Mouse (Mus musculus) kidney, embryonic 14.5 days (tissue): ENCODE data around the gene Gm11555. TPM values are rescaled to one million over a fixed set of nuclear protein-coding genes. Genes with fewer than 3 reads are reported as not detected.
"Not testable (repeated sequence)": the region's sequence is repeated elsewhere in the genome, so short reads cannot be mapped to it uniquely, and the experiment has no call there.

Experiments
- ATAC-seq: fragments of 200-750 bp; cut with Nextera tagmentation; 2 replicates; pipeline ENCODE4 v1.8.0; 2017; ENCODE audit warnings: moderate number of reproducible peaks, mild to moderate bottlenecking, moderate TSS enrichment, moderate library complexity; ENCODE audit not compliant: low FRiP score, low TSS enrichment
- H3K27ac ChIP-seq: fragments of 300-500 bp; sonication (generic); 2 replicates; pipeline ENCODE4 v1.5.1; 2014; ENCODE audit warnings: low read depth, mild to moderate bottlenecking, low read length, moderate library complexity, mixed read lengths
- H3K27me3 ChIP-seq: fragments of 300-500 bp; sonication (generic); 2 replicates; pipeline ENCODE4 v1.6.1; 2014; ENCODE audit warnings: mild to moderate bottlenecking, low read length; ENCODE audit not compliant: control insufficient read depth, insufficient read depth
- H3K36me3 ChIP-seq: fragments of 300-500 bp; sonication (generic); 2 replicates; pipeline ENCODE4 v1.6.1; 2014; ENCODE audit warnings: low read length, mixed read lengths; ENCODE audit not compliant: control insufficient read depth, insufficient read depth
- H3K4me1 ChIP-seq: fragments of 300-500 bp; sonication (generic); 2 replicates; pipeline ENCODE4 v1.6.1; 2014; ENCODE audit warnings: low read length, mixed read lengths; ENCODE audit not compliant: control insufficient read depth, insufficient read depth
- H3K4me2 ChIP-seq: fragments of 300-500 bp; sonication (generic); replicated peaks from 2 replicates; pipeline ENCODE4 v1.6.1; 2014; ENCODE audit warnings: low read depth, mild to moderate bottlenecking, low read length
- H3K4me3 ChIP-seq: fragments of 300-500 bp; sonication (generic); 2 replicates; pipeline ENCODE4 v1.5.1; 2014; ENCODE audit warnings: mild to moderate bottlenecking, low read length
- H3K9ac ChIP-seq: fragments of 300-500 bp; sonication (generic); 2 replicates; pipeline ENCODE4 v1.6.1; 2014; ENCODE audit warnings: low read depth, mild to moderate bottlenecking, low read length, moderate library complexity
- H3K9me3 ChIP-seq: fragments of 300-500 bp; sonication (generic); 2 replicates; pipeline ENCODE4 v1.6.1; 2016; ENCODE audit warnings: low read length; ENCODE audit not compliant: control insufficient read depth
- WGBS: fragments of 180-500 bp; shearing (Covaris S2); extraction: QIAGEN DNeasy Blood & Tissue Kit; methylation state at CpG from one replicate; pipeline ENCODE4 v1.1.7; 2014; 5-methylcytosine and 5-hydroxymethylcytosine counted together
- polyA plus RNA-seq: library from polyadenylated mRNA; unstranded; fragments of >200 nt; fragmentation: Nextera tagmentation; extraction: Ambion mirVana; gene quantifications from 2 replicates; pipeline ENCODE4 v1.2.1, GENCODE M21; 2014

Gene Gm11555
- polyA plus RNA-seq, 1 experiment from 2014 or later: not detected

DNA sequence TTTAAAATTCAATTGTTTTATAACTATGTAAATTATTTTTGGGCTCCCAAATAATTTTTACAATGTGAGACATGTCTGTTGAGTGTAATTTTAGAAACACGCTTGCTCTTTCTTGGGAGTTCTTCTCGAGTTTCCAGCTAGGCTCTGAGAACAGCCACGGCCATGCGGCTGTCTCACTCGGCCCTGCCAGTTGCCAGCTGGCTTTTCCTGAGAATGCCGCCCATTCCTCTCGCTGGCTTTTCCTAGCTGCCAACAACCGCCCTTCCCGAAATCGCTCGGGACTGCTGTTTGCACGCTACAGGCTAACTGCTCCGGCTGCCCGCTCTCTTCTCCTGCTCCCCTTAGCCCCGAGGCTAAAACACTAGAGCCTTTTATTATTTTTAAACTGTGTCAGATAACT, 3.6 kb downstream of the Gm11555 start:
- Histone ChIP-seq H3K9ac (no peak overlapping the region), H3K9me3 (no peaks in the 10 kb centered on the region), H3K36me3 (no peaks in the 10 kb centered on the region), H3K4me3 (no peak overlapping the region), H3K27ac (no peak overlapping the region), H3K27me3 (no peaks in the 10 kb centered on the region), H3K4me1 (no peaks in the 10 kb centered on the region), H3K4me2 (no peak overlapping the region)
- WGBS: 83% methylated on average over 15 of the region's 15 CpGs
- no peak for ATAC-seq

GRCm38 (mm10) chr11:99644351-99644750, 5.7 kb downstream of the Gm11555 start:
- H3K4me1 ChIP-seq: no peaks in the 10 kb centered on the region
- no peak overlapping the region for H3K4me2 ChIP-seq
- no peak overlapping the region for H3K27ac ChIP-seq
- H3K4me3 ChIP-seq: no peak overlapping the region
- 81% methylated on average over 3 of the region's 3 CpGs for WGBS
- no peak for ATAC-seq
- H3K36me3 ChIP-seq: no peaks in the 10 kb centered on the region
- H3K27me3 ChIP-seq: no peaks in the 10 kb centered on the region
- no peak overlapping the region for H3K9ac ChIP-seq
- H3K9me3 ChIP-seq: no peaks in the 10 kb centered on the region

- H3K27ac ChIP-seq, H3K9ac ChIP-seq, H3K4me2 ChIP-seq, H3K4me3 ChIP-seq, H3K27me3 ChIP-seq, H3K36me3 ChIP-seq, H3K9me3 ChIP-seq, ATAC-seq, H3K4me1 ChIP-seq: not testable (repeated sequence)
- 84% methylated on average over 9 of the region's 9 CpGs for WGBS
Measured at GRCm38 (mm10) chr11:99643635-99644139, 6.3 kb downstream of the Gm11555 start, which contains the start of gene Krtap4-7. Gene Krtap4-7, minus strand, starts transcription at chr11:99644089.

DNA sequence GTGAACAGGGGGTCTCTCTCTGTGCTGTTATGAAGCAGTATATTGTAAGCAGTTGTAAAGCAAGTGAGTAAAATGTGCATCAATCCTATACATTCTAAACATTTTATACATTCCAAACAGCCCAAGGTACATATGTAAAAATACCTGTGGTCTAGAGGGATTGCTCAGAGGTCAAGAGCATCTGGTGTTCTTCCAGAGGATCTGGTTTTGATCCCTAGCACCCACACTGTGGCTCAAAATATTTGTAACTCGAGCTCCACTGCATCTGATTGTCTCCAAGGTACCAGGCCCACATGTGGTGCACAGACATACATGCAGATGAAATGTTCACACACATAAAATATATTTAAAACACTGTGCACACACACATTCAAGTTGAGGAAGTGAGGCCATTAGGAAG, 9.1 kb downstream of the Gm11555 start:
- H3K36me3 ChIP-seq: no peaks in the 10 kb centered on the region
- H3K9me3 ChIP-seq: no peaks in the 10 kb centered on the region
- no peak overlapping the region for H3K4me3 ChIP-seq
- no peaks in the 10 kb centered on the region for H3K27me3 ChIP-seq
- ATAC-seq: no peak
- 45% methylated on average over 1 of the region's 1 CpGs for WGBS
- no peaks in the 10 kb centered on the region for H3K4me1 ChIP-seq
- no peak overlapping the region for H3K4me2 ChIP-seq
- H3K27ac ChIP-seq: no peak overlapping the region
- H3K9ac ChIP-seq: no peak overlapping the region

DNA sequence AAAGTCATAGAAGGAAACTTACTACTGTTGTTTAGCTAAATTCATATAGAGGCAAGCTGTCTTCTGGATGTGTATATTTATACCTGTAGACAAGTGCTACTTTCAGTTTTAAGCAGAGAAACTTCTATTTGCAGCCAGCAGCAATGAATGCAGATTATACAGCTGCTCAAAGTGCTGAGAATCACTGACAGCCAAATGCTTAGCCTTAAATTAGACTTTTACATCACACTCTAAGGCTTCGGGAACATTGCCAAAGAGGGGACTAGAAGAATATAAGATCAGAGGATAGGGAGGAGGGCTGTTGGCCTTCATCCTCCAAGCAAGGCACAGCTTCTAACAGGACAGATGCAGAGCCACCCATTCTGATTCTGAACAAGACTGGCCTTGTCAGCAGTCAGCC, 12.9 kb downstream of the Gm11555 start:
- H3K4me3 ChIP-seq: no peak overlapping the region
- WGBS: 78% methylated on average over 1 of the region's 1 CpGs
- H3K4me1 ChIP-seq: no peaks in the 10 kb centered on the region

GRCm38 (mm10) chr11:99634653-99635134, 15.3 kb downstream of the Gm11555 start, which contains the start of gene Krtap4-2:
Gene Krtap4-2, minus strand, starts transcription at chr11:99635084.
- no peak for ATAC-seq
- Histone ChIP-seq H3K27me3 (no peaks in the 10 kb centered on the region), H3K4me3 (no peak within 1 kb of the TSS), H3K36me3 (no peaks in the 10 kb centered on the region), H3K9ac (no peak within 1 kb of the TSS), H3K4me1 (no peaks in the 10 kb centered on the region), H3K9me3 (no peaks in the 10 kb centered on the region), H3K27ac (no peak within 1 kb of the TSS), H3K4me2 (no peak within 1 kb of the TSS)
- WGBS: 25% methylated on average over 8 of the region's 8 CpGs

More for the DNA sequence above, 12.9 kb downstream of the Gm11555 start:
- no peaks in the 10 kb centered on the region for H3K27me3 ChIP-seq
- no peaks in the 10 kb centered on the region for H3K9me3 ChIP-seq
- H3K36me3 ChIP-seq: no peaks in the 10 kb centered on the region
- H3K4me2 ChIP-seq: no peak overlapping the region
- no peak overlapping the region for H3K27ac ChIP-seq
- ATAC-seq: no peak
- H3K9ac ChIP-seq: no peak overlapping the region

DNA sequence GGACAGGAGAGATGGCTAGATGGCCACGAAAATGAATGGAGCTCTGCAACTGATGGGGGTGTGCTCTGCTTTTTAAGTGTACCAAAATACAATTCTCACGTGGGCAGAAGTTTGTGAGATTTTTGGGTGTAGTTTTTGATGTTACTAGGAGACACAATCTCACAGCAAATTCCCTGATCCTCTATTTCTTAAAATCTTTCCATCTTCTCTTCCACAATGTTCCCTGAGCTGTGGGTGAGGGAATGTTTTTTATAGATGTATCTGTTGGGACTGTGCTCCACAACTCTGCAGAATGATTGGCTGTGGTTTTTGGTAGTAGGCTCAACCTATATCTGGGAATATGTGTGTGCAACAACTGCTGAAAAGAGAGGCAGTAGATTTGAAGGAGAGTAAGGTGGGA, 16.7 kb downstream of the Gm11555 start:
- no peaks in the 10 kb centered on the region for H3K36me3 ChIP-seq
- ATAC-seq: no peak
- no peak overlapping the region for H3K9ac ChIP-seq
- no peak overlapping the region for H3K4me3 ChIP-seq
- H3K4me2 ChIP-seq: no peak overlapping the region
- no peak overlapping the region for H3K27ac ChIP-seq
- no peaks in the 10 kb centered on the region for H3K4me1 ChIP-seq
- no peaks in the 10 kb centered on the region for H3K9me3 ChIP-seq
- no peaks in the 10 kb centered on the region for H3K27me3 ChIP-seq
- WGBS: 61% methylated on average over 2 of the region's 2 CpGs

GRCm38 (mm10) chr11:99630890-99631289, 19.1 kb downstream of the Gm11555 start:
- 71% methylated on average over 3 of the region's 3 CpGs for WGBS
- H3K27me3 ChIP-seq: no peaks in the 10 kb centered on the region
- no peaks in the 10 kb centered on the region for H3K9me3 ChIP-seq
- H3K27ac ChIP-seq: no peak overlapping the region
- no peak overlapping the region for H3K4me2 ChIP-seq
- H3K4me3 ChIP-seq: no peak overlapping the region
- no peak overlapping the region for H3K9ac ChIP-seq
- no peak for ATAC-seq
- H3K4me1 ChIP-seq: no peaks in the 10 kb centered on the region
- H3K36me3 ChIP-seq: no peaks in the 10 kb centered on the region

- ATAC-seq: no peak
- 87% methylated on average over 4 of the region's 4 CpGs for WGBS
- no peak within 1 kb of the TSS for H3K27ac ChIP-seq
- H3K4me3 ChIP-seq: no peak within 1 kb of the TSS
- no peak within 1 kb of the TSS for H3K9ac ChIP-seq
- no peaks in the 10 kb centered on the region for H3K4me1 ChIP-seq
- no peaks in the 10 kb centered on the region for H3K36me3 ChIP-seq
- no peak within 1 kb of the TSS for H3K4me2 ChIP-seq
- no peaks in the 10 kb centered on the region for H3K9me3 ChIP-seq
- H3K27me3 ChIP-seq: no peaks in the 10 kb centered on the region
Measured at GRCm38 (mm10) chr11:99628138-99628537, 21.9 kb downstream of the Gm11555 start, which contains the start of gene Krtap4-1. Gene Krtap4-1, minus strand, starts transcription at chr11:99628238.
